Mouse (Mus musculus): ENCODE data around the gene Wwc2. TPM values are rescaled to one million over a fixed set of nuclear protein-coding genes. Genes with fewer than 3 reads are reported as not detected.
A peak's percentile ranks its signal among the peaks of the same experiment; 100 is the strongest.

The Wwc2 gene
- total RNA-seq, 1 experiment from 2014 or later = 2.1 TPM

- ATAC-seq (ENCODE audit: extremely low read depth, insufficient number of reproducible peaks, low FRiP score, poor library complexity, severe bottlenecking) = no peak
These were observed 41.9 kb downstream of the Wwc2 start for GRCm38 (mm10) chr8:47948836-47949235.

GRCm38 (mm10) chr8:47947672-47948618, 42.8 kb downstream of the Wwc2 start:
- ATAC-seq (ENCODE audit: extremely low read depth, insufficient number of reproducible peaks, low FRiP score, poor library complexity, severe bottlenecking) = peak; percentile 70

- ATAC-seq (ENCODE audit: extremely low read depth, insufficient number of reproducible peaks, low FRiP score, poor library complexity, severe bottlenecking) = peak; percentile 25; the same call in 1 of the 2 replicates
These were observed 47.7 kb downstream of the Wwc2 start for GRCm38 (mm10) chr8:47943049-47943448.

GRCm38 (mm10) chr8:47941028-47941427, 49.7 kb downstream of the Wwc2 start:
- no peak for ATAC-seq (ENCODE audit: extremely low read depth, insufficient number of reproducible peaks, low FRiP score, poor library complexity, severe bottlenecking)

GRCm38 (mm10) chr8:47939933-47940870, 50.5 kb downstream of the Wwc2 start:
- no peak for ATAC-seq (ENCODE audit: extremely low read depth, insufficient number of reproducible peaks, low FRiP score, poor library complexity, severe bottlenecking)

GRCm38 (mm10) chr8:47939217-47939616, 51.5 kb downstream of the Wwc2 start:
- no peak for ATAC-seq (ENCODE audit: extremely low read depth, insufficient number of reproducible peaks, low FRiP score, poor library complexity, severe bottlenecking)

GRCm38 (mm10) chr8:47936386-47936785, 54.3 kb downstream of the Wwc2 start:
- no peak for ATAC-seq (ENCODE audit: extremely low read depth, insufficient number of reproducible peaks, low FRiP score, poor library complexity, severe bottlenecking)

- no peak for ATAC-seq (ENCODE audit: extremely low read depth, insufficient number of reproducible peaks, low FRiP score, poor library complexity, severe bottlenecking)
These were observed 55.3 kb downstream of the Wwc2 start for GRCm38 (mm10) chr8:47935461-47935860.

- ATAC-seq (ENCODE audit: extremely low read depth, insufficient number of reproducible peaks, low FRiP score, poor library complexity, severe bottlenecking) = no peak
These were observed 57.6 kb downstream of the Wwc2 start for GRCm38 (mm10) chr8:47933087-47933486.

- ATAC-seq (ENCODE audit: extremely low read depth, insufficient number of reproducible peaks, low FRiP score, poor library complexity, severe bottlenecking) = no peak
These were observed 58.5 kb downstream of the Wwc2 start for GRCm38 (mm10) chr8:47932028-47932790.

GRCm38 (mm10) chr8:47931371-47931770, 59.4 kb downstream of the Wwc2 start:
- no peak for ATAC-seq (ENCODE audit: extremely low read depth, insufficient number of reproducible peaks, low FRiP score, poor library complexity, severe bottlenecking)

GRCm38 (mm10) chr8:47929615-47930014, 61.1 kb downstream of the Wwc2 start:
- no peak for ATAC-seq (ENCODE audit: extremely low read depth, insufficient number of reproducible peaks, low FRiP score, poor library complexity, severe bottlenecking)

GRCm38 (mm10) chr8:47928604-47929185, 62.0 kb downstream of the Wwc2 start:
- ATAC-seq (ENCODE audit: extremely low read depth, insufficient number of reproducible peaks, low FRiP score, poor library complexity, severe bottlenecking) = no peak

GRCm38 (mm10) chr8:47924921-47925320, 65.8 kb downstream of the Wwc2 start:
- ATAC-seq (ENCODE audit: extremely low read depth, insufficient number of reproducible peaks, low FRiP score, poor library complexity, severe bottlenecking) = no peak

- no peak for ATAC-seq (ENCODE audit: extremely low read depth, insufficient number of reproducible peaks, low FRiP score, poor library complexity, severe bottlenecking)
These were observed 67.9 kb downstream of the Wwc2 start for GRCm38 (mm10) chr8:47922816-47923215.

GRCm38 (mm10) chr8:47922011-47922410, 68.7 kb downstream of the Wwc2 start:
- ATAC-seq (ENCODE audit: extremely low read depth, insufficient number of reproducible peaks, low FRiP score, poor library complexity, severe bottlenecking) = no peak

GRCm38 (mm10) chr8:47920575-47921144, 70.1 kb downstream of the Wwc2 start:
- ATAC-seq (ENCODE audit: extremely low read depth, insufficient number of reproducible peaks, low FRiP score, poor library complexity, severe bottlenecking) = no peak

Measured in neutrophil, adult 5-6 weeks (primary cell).